Mouse (Mus musculus): ENCODE data around the gene Hfe2. TPM values are rescaled to one million over a fixed set of nuclear protein-coding genes. Genes with fewer than 3 reads are reported as not detected.
"Not testable (repeated sequence)": the region's sequence is repeated elsewhere in the genome, so short reads cannot be mapped to it uniquely, and the experiment has no call there.

The Hfe2 gene
- polyA plus RNA-seq, 1 experiment from 2014 or later: 36.4 TPM

DNA sequence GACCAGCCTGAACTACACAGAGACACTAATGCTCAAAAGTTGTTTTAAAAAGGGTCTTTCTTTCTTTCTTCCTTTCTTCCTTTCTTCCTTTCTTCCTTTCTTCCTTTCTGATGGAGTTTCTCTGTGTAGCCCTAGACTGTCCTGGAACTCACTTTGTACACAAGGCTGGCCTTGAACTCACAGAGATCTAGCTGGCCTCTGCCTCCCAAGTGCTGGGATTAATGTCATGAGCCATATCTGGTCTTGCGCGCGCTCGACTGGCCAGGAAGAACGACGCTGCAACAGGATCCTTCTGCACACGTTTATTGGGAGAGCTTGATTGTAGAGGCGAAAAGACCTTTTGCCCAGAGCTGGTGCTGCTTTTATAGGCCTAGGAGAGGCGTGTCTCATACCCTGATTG lies 17.0 kb upstream of the Hfe2 start:
- WGBS: 91% methylated on average over 7 of the region's 9 CpGs
- not testable (repeated sequence) for H3K36me3 ChIP-seq (ENCODE audit: control insufficient read depth, insufficient read depth, low read length)

DNA sequence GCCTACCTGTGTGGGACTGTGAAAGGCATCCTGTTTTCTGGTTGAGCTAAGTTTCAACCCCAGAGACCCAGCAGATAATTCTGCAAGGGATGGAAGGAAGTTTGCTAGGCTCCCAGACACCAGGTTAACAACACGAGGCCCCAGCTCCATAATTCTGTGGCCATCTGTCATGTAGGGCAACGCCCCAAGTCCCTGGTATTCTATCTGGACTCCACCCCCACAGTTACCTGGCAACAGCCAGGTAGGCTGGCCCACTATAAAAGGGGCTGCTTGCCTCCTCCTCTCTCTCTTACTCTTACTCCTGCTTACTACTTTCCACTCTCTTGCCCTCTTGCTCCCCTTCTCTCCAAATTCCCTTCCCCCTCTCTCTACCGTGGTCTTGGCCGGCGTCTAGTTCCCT lies 4.8 kb upstream of the Hfe2 start:
- Histone ChIP-seq H3K27ac (replicated peaks; ENCODE audit: low read depth, low read length) (no peak overlapping the region), H3K9me3 (ENCODE audit: control insufficient read depth, low read length) (no peaks in the 10 kb centered on the region), H3K9ac (ENCODE audit: low read depth, low read length) (no peak overlapping the region), H3K4me3 (ENCODE audit: low read depth, low read length) (no peak overlapping the region), H3K27me3 (replicated peaks; ENCODE audit: control insufficient read depth, insufficient read depth, low read length) (0 out of 2 replicates have a peak, but pooled peaks cover 3% of the 10 kb centered on the region), H3K4me2 (ENCODE audit: low read depth, low read length) (no peak overlapping the region), H3K36me3 (ENCODE audit: control insufficient read depth, insufficient read depth, low read length) (no peaks in the 10 kb centered on the region), H3K4me1 (ENCODE audit: control insufficient read depth, insufficient read depth, low read length) (no peaks in the 10 kb centered on the region)
- ATAC-seq (ENCODE audit: low read depth) (no peak), DNase-seq (ENCODE audit: low spot score) (no peak)
- WGBS: 55% methylated on average over 5 of the region's 5 CpGs

More for the DNA sequence above, 17.0 kb upstream of the Hfe2 start:
- not testable (repeated sequence) for H3K4me3 ChIP-seq (ENCODE audit: low read depth, low read length); H3K4me1 ChIP-seq (ENCODE audit: control insufficient read depth, insufficient read depth, low read length); H3K9me3 ChIP-seq (ENCODE audit: control insufficient read depth, low read length); H3K27me3 ChIP-seq (replicated peaks; ENCODE audit: control insufficient read depth, insufficient read depth, low read length); H3K27ac ChIP-seq (replicated peaks; ENCODE audit: low read depth, low read length); DNase-seq (ENCODE audit: low spot score); H3K4me2 ChIP-seq (ENCODE audit: low read depth, low read length); H3K9ac ChIP-seq (ENCODE audit: low read depth, low read length); ATAC-seq (ENCODE audit: low read depth)

GRCm38 (mm10) chr3:96522149-96522548 lies 2.8 kb upstream of the Hfe2 start:
- H3K27ac ChIP-seq (replicated peaks; ENCODE audit: low read depth, low read length): no peak overlapping the region
- no peak overlapping the region for H3K4me2 ChIP-seq (ENCODE audit: low read depth, low read length)
- no peaks in the 10 kb centered on the region for H3K9me3 ChIP-seq (ENCODE audit: control insufficient read depth, low read length)
- H3K4me1 ChIP-seq (ENCODE audit: control insufficient read depth, insufficient read depth, low read length): peaks cover 3% of the 10 kb centered on the region
- ATAC-seq (ENCODE audit: low read depth): no peak
- no peaks in the 10 kb centered on the region for H3K36me3 ChIP-seq (ENCODE audit: control insufficient read depth, insufficient read depth, low read length)
- H3K27me3 ChIP-seq (replicated peaks; ENCODE audit: control insufficient read depth, insufficient read depth, low read length): peaks cover 20% of the 10 kb centered on the region
- H3K4me3 ChIP-seq (ENCODE audit: low read depth, low read length): no peak overlapping the region
- WGBS: 61% methylated on average over 4 of the region's 4 CpGs
- H3K9ac ChIP-seq (ENCODE audit: low read depth, low read length): no peak overlapping the region
- no peak for DNase-seq (ENCODE audit: low spot score)

DNA sequence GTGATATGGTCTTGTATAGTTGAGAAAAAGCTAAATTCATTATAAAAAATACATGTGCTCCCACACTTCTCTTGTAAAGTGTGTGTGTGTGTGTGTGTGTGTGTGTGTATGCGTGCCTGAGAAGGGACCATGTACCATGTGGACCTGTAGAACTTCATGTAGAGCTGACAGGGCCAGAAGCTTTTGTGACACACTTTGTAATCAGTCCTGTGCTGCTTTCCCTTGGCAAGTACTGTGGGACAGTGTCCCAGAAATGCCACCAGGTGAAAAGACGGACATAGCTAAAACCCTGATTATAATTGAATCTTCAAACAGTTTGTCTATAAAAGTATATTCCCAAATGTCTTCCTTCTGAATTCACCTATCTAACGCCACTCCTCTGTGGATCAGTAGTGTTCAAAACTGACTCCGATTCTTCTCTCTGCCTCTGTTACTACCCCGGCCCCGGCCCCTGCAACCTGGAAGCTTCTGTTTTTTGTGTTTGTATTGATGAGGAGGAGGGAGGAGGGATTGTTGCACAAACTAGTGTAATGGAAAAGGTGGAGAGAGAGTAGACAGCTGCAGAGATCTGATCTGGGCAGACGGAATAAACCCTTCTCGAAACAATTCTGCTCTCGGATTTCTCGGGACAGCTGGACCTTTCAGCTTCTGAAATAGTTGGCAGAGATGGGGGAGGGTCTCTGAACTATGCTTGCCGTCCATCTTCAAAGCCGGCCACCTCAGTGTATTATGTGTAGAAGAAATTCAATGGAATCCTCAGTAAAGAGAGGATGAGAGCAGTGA lies 753 bp upstream of the Hfe2 start:
- Histone ChIP-seq H3K4me2 (ENCODE audit: low read depth, low read length) (no peak overlapping the region), H3K9ac (ENCODE audit: low read depth, low read length) (no peak overlapping the region), H3K27me3 (replicated peaks; ENCODE audit: control insufficient read depth, insufficient read depth, low read length) (peaks cover 40% of the 10 kb centered on the region), H3K9me3 (ENCODE audit: control insufficient read depth, low read length) (no peaks in the 10 kb centered on the region), H3K4me3 (ENCODE audit: low read depth, low read length) (no peak overlapping the region), H3K27ac (replicated peaks; ENCODE audit: low read depth, low read length) (no peak overlapping the region), H3K36me3 (ENCODE audit: control insufficient read depth, insufficient read depth, low read length) (no peaks in the 10 kb centered on the region), H3K4me1 (ENCODE audit: control insufficient read depth, insufficient read depth, low read length) (peaks cover 8% of the 10 kb centered on the region)
- WGBS: 62% methylated on average over 12 of the region's 12 CpGs
- peak; percentile 56 for DNase-seq (ENCODE audit: low spot score)
- 0 out of 2 replicates have a peak, but pooled peaks have one; percentile 39 for ATAC-seq (ENCODE audit: low read depth)

DNA sequence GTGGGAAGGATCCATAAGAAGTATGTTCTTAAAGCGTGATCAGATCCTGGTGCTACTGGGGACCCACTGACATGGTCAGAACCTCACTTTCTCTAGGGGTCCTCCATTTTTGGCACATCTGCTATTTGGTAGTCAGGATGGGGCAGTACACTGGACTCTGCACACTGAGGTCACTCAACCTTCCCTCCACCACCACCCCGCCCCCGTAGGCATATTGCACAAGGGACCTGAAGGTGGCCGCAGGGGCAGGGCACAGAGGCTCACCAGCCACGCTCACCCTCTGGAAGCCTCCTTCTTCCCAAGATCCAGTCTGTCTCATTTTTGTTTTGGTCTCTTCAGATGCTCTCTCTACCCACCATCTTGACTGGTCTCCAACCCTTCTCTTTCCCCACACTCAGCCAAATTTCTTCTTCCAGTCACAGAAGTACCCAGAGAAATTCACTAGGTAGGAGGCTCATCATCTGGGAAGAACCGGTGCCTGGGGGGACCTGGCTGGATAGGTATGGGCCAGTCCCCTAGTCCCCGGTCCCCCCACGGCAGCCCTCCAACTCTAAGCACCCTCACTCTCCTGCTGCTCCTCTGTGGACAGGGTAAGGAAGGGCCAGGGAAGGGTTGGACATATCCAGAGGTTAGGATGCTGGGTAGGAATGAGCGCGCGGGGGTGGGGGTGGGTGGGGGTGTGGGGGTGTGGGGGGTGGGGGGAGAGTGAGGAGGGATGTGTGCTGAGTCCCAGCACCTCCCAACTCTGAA lies 1.2 kb downstream of the Hfe2 start:
- peak overlapping the region; percentile 11; the same call in 1 of the 2 replicates for H3K4me3 ChIP-seq (ENCODE audit: low read depth, low read length)

GRCm38 (mm10) chr3:96526864-96527542 lies 2.0 kb downstream of the Hfe2 start:
- peak overlapping the region; percentile 46 for H3K4me3 ChIP-seq (ENCODE audit: low read depth, low read length)
- H3K9ac ChIP-seq (ENCODE audit: low read depth, low read length): peak overlapping the region; percentile 50
- H3K36me3 ChIP-seq (ENCODE audit: control insufficient read depth, insufficient read depth, low read length): no peaks in the 10 kb centered on the region
- peaks cover 40% of the 10 kb centered on the region for H3K27me3 ChIP-seq (replicated peaks; ENCODE audit: control insufficient read depth, insufficient read depth, low read length)
- H3K4me2 ChIP-seq (ENCODE audit: low read depth, low read length): peak overlapping the region; percentile 79
- peaks cover 8% of the 10 kb centered on the region for H3K4me1 ChIP-seq (ENCODE audit: control insufficient read depth, insufficient read depth, low read length)
- DNase-seq (ENCODE audit: low spot score) (no peak), ATAC-seq (ENCODE audit: low read depth) (peak; percentile 73; the same call in 1 of the 2 replicates)
- 6% methylated on average over 27 of the region's 44 CpGs for WGBS
- no peaks in the 10 kb centered on the region for H3K9me3 ChIP-seq (ENCODE audit: control insufficient read depth, low read length)
- H3K27ac ChIP-seq (replicated peaks; ENCODE audit: low read depth, low read length): no peak overlapping the region

More for the DNA sequence above, 1.2 kb downstream of the Hfe2 start:
- Histone ChIP-seq H3K9ac (ENCODE audit: low read depth, low read length) (no peak overlapping the region), H3K36me3 (ENCODE audit: control insufficient read depth, insufficient read depth, low read length) (no peaks in the 10 kb centered on the region), H3K4me2 (ENCODE audit: low read depth, low read length) (peak overlapping the region; percentile 79; the same call in 1 of the 2 replicates), H3K27me3 (replicated peaks; ENCODE audit: control insufficient read depth, insufficient read depth, low read length) (peaks cover 40% of the 10 kb centered on the region), H3K9me3 (ENCODE audit: control insufficient read depth, low read length) (no peaks in the 10 kb centered on the region), H3K4me1 (ENCODE audit: control insufficient read depth, insufficient read depth, low read length) (peaks cover 8% of the 10 kb centered on the region), H3K27ac (replicated peaks; ENCODE audit: low read depth, low read length) (no peak overlapping the region)
- DNase-seq (ENCODE audit: low spot score) (no peak), ATAC-seq (ENCODE audit: low read depth) (no peak)
- 63% methylated on average over 9 of the region's 11 CpGs for WGBS

- no peak for ATAC-seq (ENCODE audit: low read depth)
- Histone ChIP-seq H3K4me2 (ENCODE audit: low read depth, low read length) (no peak overlapping the region), H3K9me3 (ENCODE audit: control insufficient read depth, low read length) (no peaks in the 10 kb centered on the region), H3K4me3 (ENCODE audit: low read depth, low read length) (no peak overlapping the region), H3K27me3 (replicated peaks; ENCODE audit: control insufficient read depth, insufficient read depth, low read length) (peaks cover 40% of the 10 kb centered on the region), H3K9ac (ENCODE audit: low read depth, low read length) (no peak overlapping the region), H3K4me1 (ENCODE audit: control insufficient read depth, insufficient read depth, low read length) (peaks cover 8% of the 10 kb centered on the region), H3K36me3 (ENCODE audit: control insufficient read depth, insufficient read depth, low read length) (no peaks in the 10 kb centered on the region), H3K27ac (replicated peaks; ENCODE audit: low read depth, low read length) (no peak overlapping the region)
- DNase-seq (ENCODE audit: low spot score): no peak
- WGBS: 59% methylated on average over 9 of the region's 9 CpGs
Observed at GRCm38 (mm10) chr3:96528506-96528905, 3.5 kb downstream of the Hfe2 start.

- no peak overlapping the region for H3K4me2 ChIP-seq (ENCODE audit: low read depth, low read length)
- H3K9me3 ChIP-seq (ENCODE audit: control insufficient read depth, low read length): no peaks in the 10 kb centered on the region
- no peak overlapping the region for H3K9ac ChIP-seq (ENCODE audit: low read depth, low read length)
- 57% methylated on average over 7 of the region's 7 CpGs for WGBS
- H3K36me3 ChIP-seq (ENCODE audit: control insufficient read depth, insufficient read depth, low read length): no peaks in the 10 kb centered on the region
- no peak overlapping the region for H3K4me3 ChIP-seq (ENCODE audit: low read depth, low read length)
- no peak overlapping the region for H3K27ac ChIP-seq (replicated peaks; ENCODE audit: low read depth, low read length)
- DNase-seq (ENCODE audit: low spot score) (no peak), ATAC-seq (ENCODE audit: low read depth) (no peak)
- H3K4me1 ChIP-seq (ENCODE audit: control insufficient read depth, insufficient read depth, low read length): peaks cover 5% of the 10 kb centered on the region
- H3K27me3 ChIP-seq (replicated peaks; ENCODE audit: control insufficient read depth, insufficient read depth, low read length): peaks cover 21% of the 10 kb centered on the region
Observed at GRCm38 (mm10) chr3:96532050-96532449, 7.1 kb downstream of the Hfe2 start.
